Mouse (Mus musculus) heart, adult 18-20 months (tissue): ENCODE results near the gene Agtrap. TPM values are rescaled to one million over a fixed set of nuclear protein-coding genes. Genes with fewer than 3 reads are reported as not detected.
A peak's percentile ranks its signal among the peaks of the same experiment; 100 is the strongest.
"Not testable (repeated sequence)": the region's sequence is repeated elsewhere in the genome, so short reads cannot be mapped to it uniquely, and the experiment has no call there.

Experiments used
- DNase-seq, 2 experiments: peaks; one replicate each; pipeline ENCODE4 v3.0.0; 2021 to 2022; ENCODE audit warnings: mixed read lengths in 1 of 2
- total RNA-seq, 2 experiments: library from RNA; stranded (reverse); gene quantifications; 2 replicates each; pipeline ENCODE4 v1.2.3; 2021

The Agtrap gene
- total RNA-seq, 2 experiments from 2014 or later, result 47.8 to 50.4 TPM

DNA sequence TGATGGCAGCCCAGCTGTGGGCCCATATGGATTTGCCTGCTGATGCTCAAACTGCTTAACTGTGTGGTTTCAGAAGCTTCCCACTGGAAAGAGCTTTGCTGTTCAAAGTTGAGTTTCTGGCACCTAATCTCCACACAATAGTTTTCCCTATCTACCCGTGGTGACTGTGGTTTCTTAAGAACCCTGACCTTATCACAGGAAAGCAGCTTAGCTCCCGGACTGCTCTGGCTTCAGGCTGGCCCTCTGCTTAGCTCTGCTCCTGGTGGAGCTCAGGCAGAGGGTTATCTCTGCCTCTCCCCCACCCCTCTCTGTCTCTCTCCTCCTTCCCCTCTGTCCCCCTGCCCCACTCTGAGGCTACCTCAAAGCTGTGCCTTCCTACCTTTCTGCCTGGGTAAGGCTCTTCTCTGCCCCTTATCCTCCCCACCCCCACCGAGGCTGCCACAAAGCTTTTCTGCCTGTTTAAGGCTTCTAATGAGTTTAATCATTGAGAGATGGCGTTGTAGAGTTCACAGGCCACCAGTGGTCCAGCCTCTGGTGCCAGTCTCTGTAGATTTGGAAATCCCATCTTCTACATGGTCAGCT lies 41.3 kb downstream of the Agtrap start:
- no peak for DNase-seq

DNA sequence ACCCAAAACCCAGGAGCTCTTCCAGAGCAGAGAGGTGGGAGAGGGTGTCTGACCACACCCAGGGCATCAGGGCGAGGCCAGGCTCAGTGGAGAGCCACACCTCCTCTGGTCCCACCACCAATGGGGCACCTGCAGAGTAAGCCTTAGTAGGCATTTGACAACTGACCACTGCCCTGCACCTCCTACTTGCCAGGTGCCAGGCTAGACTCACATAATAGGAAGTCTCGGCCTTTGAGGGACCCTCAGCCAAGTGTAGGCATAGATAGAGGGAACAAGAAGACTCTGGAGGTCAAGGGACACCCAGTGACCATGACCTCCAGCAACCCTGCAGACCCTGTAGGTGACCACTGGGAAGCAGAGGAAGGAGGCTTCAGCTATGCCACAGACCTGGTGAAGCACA lies 43.7 kb downstream of the Agtrap start:
- DNase-seq, result no peak

DNA sequence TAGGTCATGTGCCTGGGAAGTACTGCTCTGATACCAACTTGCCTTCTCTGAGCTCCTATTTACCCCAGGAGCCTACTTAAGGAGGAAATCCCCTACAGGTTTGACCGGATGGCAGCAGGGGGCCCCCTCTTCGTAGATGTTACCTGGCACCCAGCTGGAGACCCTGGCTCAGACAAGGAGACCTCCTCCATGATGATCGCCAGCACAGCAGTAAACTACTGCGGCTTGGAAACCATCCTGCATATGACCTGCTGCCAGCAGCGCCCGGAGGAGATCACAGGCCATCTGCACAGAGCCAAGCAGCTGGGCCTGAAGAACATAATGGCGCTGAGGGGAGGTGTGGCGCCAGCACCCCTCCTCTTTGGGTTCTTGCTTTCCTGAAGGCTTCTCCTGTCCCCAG lies 44.5 kb downstream of the Agtrap start:
- DNase-seq, result not testable (repeated sequence)

DNA sequence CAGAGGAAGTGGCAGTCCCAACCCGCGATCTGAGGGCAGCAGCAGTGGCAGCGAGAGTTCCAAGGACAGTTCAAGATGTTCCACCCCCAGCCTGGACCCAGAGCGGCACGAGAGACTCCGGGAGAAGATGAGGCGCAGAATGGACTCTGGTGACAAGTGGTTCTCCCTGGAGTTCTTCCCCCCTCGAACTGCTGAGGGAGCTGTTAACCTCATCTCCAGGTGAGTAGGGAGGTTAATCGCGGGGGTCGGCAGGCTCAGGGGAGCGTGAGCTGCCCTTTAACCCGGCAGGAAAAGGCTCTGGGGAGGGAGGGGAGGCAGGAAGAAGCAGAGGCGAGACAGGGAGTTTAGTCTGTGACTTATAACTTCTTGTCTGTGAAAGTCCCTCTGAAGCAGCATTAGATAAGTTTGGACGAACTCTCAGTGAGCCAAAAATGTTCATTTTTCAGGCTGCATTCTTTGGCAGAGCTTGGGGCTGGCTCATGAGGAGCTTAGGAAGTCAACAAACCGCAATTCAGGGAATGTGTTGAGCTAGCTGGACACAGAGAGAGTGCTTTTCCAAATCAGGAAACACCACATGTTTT lies 46.1 kb downstream of the Agtrap start:
- DNase-seq, result peak; percentile 71 to 77

DNA sequence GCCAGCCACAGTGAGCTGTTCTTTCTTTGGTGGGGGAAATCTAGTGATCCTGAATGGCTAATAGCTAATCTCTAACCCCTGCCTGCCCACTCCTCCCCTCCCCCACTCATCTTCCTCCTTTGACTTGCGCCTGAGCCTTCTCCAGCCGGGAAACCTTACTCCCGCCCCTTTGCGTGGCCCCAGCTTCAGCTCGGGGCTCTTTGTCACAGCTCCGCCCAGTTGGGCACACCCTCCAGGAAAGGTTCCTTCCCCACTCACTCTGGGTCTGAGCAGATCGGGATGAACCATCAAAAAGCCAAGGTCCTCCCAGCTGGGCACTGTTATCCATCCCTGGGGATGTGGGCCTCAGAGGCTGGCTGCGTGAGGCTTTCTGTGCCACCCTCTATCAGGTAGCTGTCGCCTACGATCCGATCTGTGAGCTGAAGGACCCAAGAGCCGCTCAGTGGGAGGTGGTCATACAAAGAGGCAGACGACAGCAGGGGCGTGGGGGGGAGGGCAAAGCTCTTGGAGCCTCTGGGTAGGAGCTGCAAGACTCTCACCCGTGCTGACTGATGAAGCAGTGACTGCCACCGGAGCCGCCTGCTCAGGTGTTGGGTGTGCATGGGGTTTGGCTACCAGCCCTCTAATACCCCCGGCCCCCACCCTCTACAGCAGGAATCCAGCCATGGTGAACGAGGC lies 46.8 kb downstream of the Agtrap start:
- DNase-seq, result peak; percentile 83 to 92

DNA sequence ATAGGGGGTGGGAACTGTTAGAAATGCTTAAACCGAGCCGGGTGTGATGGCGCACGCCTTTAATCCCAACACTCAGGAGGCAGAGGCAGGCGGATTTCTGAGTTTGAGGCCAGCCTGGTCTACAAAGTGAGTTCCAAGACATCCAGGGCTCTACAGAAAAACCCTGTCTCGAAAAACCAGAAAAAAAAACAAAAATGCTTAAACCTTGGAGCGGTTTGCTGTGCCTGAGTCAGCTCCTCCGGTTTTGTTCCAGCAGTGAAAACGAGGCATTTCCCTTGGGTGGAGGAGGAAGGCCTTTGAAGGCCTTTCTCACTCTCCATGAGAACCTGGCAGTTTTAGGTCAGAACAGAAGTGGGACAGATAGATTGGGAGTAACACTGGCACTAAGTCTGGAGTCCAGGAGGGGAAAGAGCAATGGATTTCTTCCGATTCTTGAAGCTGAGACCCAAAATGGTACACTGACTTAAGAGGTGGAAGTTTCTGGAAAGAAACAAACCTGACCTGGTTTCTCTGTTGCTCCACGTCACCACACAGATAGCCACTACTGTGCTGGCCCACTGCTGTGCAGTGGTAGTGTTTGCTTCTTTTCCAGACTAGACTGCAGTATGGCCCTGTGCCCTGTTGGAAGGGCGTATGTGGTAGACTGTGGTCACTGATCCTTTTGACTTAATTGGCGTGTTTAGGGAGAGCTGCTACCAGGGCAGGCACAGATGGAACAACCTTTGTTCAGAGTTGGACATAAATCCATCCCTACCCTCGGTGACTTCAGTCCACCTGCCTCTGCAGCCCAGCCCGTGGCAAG lies 47.6 kb downstream of the Agtrap start:
- peak; percentile 55 to 64 for DNase-seq

DNA sequence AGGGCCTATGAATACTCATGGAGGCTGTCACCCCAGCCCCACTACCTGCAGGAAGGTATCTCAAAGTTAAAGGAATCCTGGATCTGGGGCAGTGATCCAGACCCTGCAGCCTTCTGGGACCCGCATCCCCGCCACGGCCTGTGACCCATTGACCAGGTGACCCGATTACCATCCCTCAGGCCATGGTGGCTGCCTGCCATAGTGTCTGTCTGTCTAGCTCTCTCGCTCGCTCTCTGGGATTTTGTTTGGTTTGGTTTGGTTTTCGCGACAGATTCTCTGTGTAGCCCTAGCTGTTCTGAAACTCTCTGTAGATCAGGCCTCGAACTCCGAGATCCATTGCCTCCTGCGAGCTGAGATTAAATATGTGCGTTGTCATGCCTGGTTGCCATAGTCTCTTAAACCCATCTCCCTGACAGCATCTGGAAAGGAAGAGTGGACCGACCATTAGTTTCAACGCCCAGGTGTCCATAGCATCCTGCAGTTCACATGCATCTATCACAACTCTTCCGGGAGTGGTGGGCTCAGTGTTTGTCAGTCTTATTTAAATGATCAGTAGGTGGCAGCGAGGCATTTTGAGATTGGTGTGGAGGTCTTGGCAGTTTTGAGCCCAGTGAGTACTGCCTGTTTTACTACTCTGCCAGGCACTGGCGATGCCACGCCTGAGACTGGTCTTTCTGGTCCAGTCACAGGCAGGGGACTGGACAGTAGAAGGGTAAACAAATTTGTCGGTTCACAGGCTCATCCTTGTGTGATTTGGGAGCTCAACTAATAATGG lies 48.4 kb downstream of the Agtrap start:
- DNase-seq, result peak; percentile 23 to 41

DNA sequence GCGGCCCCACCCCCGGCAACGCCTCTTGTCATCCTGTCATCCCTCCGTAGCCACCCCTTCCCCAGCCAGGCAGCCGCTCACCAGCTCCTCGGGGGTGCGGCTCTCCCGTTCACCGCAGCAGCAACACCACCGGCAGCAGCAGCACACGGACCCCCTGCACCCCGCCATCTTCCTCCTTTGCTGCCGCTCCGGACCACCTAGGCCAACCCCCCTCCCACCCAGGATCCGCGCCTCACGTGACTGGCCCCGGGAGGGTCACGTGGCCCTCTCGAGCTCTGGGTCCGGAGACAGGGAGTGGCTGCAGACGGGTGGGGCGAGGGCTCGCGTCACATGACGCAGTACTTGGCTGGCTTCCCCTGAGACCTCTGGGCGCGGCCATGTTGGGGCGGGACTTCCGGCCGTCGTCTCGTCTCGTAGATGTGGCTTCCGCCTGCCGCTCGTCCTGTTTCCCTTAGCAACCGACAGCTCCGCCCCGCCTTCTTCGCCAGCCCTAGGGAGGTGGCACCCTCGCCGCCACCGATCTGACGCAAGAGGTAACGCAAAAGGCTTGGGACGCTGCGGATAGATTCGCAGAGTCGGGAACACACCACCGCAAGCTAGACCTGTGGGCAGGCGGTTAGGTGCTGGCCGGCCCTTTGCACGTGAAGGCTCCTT lies 49.1 kb downstream of the Agtrap start, which contains the start of the genes Clcn6 and Mthfr:
TSS of gene Clcn6 (minus strand) at position 222 of the 654 bp plus-strand sequence.
TSS of gene Mthfr (plus strand) at position 478 of the 654 bp plus-strand sequence.
- peak; percentile 99 to 100 for DNase-seq

DNA sequence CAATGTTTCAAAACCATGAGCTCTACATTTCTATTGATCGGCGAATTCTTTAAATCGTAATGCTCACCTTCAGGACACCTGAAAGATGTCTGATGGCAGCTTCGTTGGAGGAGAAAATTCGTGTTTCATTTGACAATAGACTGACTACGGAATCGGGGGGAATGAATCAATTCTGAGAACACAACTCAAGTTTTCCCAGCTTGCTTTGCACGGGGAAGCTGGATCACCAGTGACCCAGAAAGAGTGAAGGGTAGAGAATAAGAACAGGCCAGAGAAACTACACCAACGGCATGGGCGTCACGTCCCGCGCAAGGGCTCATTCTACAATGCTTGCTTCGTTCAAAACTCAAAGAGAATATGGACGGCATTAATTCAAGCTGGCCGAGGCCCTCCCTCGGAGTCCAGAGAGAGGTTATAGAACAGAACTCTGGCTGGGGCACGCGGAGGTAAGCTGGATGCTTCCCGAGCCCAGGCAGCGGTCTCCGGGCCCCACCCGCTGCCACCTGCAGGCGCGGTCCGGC lies 49.7 kb downstream of the Agtrap start:
- no peak for DNase-seq

DNA sequence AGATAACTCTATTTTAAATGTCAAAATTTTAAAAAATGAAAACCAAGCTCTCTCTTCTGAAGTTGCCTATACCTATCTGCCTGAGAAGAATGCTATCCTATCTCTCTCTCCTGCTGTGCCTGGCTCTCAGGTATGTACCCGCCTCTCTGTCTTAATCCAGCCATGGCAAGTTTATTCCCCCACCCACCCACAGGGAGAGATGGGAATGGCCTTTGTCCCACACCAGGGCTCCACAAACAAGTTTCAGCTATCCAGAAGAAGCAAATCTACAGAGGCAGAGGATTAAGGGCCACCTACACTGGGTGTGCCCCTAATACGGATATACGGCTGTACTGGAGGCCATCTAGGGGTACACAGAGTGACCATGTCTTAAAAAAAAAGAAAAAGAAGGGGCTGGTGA lies 52.4 kb downstream of the Agtrap start:
- DNase-seq, result no peak

DNA sequence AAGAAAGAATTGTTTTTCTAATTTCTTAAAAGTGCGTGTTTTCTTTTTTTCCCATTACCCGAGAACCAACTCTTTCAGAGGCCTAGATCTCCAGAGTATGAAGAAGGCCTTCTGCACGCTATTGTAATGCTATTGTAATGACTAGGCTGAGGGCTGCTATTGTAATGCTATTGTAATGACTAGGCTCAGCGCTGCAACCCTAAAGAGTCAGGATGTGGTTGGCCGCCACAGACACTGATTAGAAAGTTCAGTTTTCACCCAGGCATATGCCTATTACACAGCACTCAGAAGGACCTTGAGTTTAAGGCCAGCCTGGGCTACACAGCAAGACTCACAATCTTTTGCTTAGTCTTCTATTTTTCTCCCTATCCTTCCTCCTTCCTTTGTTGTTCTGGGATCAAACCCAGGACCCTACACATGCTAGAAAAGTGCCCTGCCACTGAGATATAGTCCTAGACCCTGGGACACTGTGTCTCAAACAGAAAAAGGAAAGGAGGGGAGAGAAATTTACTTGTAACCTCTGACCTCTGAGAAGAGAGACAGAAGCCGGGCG lies 53.9 kb downstream of the Agtrap start:
- DNase-seq, result no peak

DNA sequence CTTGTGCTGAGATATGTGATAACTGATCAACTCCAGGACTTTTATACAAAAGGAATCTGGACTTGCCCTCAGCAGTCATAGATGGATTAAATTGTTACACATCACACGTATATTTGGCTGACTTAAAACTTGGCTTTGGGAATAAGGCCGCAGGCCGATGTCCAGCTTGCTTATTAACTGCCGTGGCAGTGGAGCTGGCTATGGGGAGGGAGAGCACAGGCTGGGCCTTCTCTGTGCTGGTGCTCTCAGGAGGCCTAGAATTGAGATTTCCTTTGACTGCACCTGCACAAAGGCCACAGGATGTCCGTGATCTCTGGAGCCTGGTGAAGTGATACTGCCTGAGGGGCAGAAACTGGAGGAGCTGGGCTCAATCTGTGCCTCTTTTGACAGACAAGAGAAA lies 57.3 kb downstream of the Agtrap start:
- no peak for DNase-seq

DNA sequence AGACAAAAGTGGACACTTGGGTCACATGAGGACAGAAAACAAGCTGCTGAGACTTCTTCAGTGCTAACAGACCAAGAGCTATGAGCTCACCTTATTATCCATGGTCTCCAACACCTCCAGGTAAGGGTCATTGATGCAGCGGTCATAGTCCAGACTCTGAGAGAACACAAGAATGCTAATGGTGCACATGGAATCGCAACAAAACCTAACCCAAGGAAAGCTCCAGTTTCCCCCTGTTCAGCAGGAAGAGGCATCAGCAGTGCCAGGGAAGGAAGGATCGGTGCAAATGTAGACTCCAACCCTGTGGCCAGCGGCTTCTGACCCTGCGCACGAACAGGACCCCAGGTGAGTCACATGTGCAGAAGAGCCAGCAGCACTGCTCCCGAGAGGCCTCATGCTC lies 58.5 kb downstream of the Agtrap start:
- no peak for DNase-seq

Other genes with a start within 250 kb of the Agtrap start
- 10 to 100 TPM in 1 of 2 experiments, 1 to 10 TPM in 1; 9.8 to 10.9 TPM for gene Zfp933, start 239.7 kb downstream of the Agtrap start, total RNA-seq
- gene Miip, start 219.2 kb downstream of the Agtrap start, total RNA-seq, result 1 to 10 TPM; 4.6 to 7.5 TPM
- 10 to 100 TPM; 17.2 to 22.3 TPM for gene Fv1, start 219.1 kb downstream of the Agtrap start, total RNA-seq
- 100 to 1,000 TPM; 623 to 655 TPM for gene Mfn2, start 183.3 kb downstream of the Agtrap start, total RNA-seq
- gene Plod1, start 151.3 kb downstream of the Agtrap start, total RNA-seq, result 10 to 100 TPM; 61.0 to 65.3 TPM
- gene 2510039O18Rik, start 147.1 kb downstream of the Agtrap start, total RNA-seq, result 10 to 100 TPM; 38.1 to 43.1 TPM
- 100 to 1,000 TPM; 170 to 310 TPM for gene Nppb, start 102.2 kb downstream of the Agtrap start, total RNA-seq
- gene Nppa, start 87.3 kb downstream of the Agtrap start, total RNA-seq, result 1,000 to 10,000 TPM; 1,365 to 1,908 TPM
- 1 to 10 TPM; 7.8 to 8.0 TPM for gene Clcn6, start 49.2 kb downstream of the Agtrap start, total RNA-seq
- 10 to 100 TPM in 1 of 2 experiments, 1 to 10 TPM in 1; 7.9 to 10.7 TPM for gene Mthfr, start 49.0 kb downstream of the Agtrap start, total RNA-seq
- gene Mad2l2, start 42.4 kb upstream of the Agtrap start, total RNA-seq, result 10 to 100 TPM; 12.2 to 14.5 TPM
- gene Draxin, start 42.7 kb upstream of the Agtrap start, total RNA-seq, result under 1 TPM; 0.07 to 0.08 TPM
- 10 to 100 TPM; 41.0 to 42.1 TPM for gene Fbxo6, start 64.1 kb upstream of the Agtrap start, total RNA-seq
- 10 to 100 TPM; 22.8 to 23.0 TPM for gene Fbxo44, start 72.5 kb upstream of the Agtrap start, total RNA-seq
- under 1 TPM; 0.28 to 0.35 TPM for gene Fbxo2, start 72.6 kb upstream of the Agtrap start, total RNA-seq
- not detected for gene Disp3, start 199.9 kb upstream of the Agtrap start, total RNA-seq